Comparison of ENCODE assay signal across 8 mouse cellular contexts in genomic region chr19:6333761-6334595, GRCm38 (mm10). TPM values are rescaled to one million over a fixed set of nuclear protein-coding genes. Genes with fewer than 3 reads are reported as not detected.
DNase-seq lines count a peak whose midpoint lies in the region; ATAC-seq and TF ChIP-seq lines count a peak whose summit lies in the region.

No protein-coding gene starts in this region.

- H3K36me3 ChIP-seq in kidney, embryonic 16.5 days (ENCODE audit: insufficient read depth, low read length) = peaks cover 22% of the 10 kb centered on the region
- H3K36me3 ChIP-seq in hindbrain, embryonic 15.5 days = peaks cover 10% of the 10 kb centered on the region; the same call in 1 of the 2 replicates
- H3K36me3 ChIP-seq in midbrain, embryonic 16.5 days (ENCODE audit: control insufficient read depth, insufficient read depth, low read length) = peaks cover 12% of the 10 kb centered on the region

- peak overlapping the region; percentile 82 for H3K27ac ChIP-seq in kidney, embryonic 16.5 days (ENCODE audit: low read length)
- peak overlapping the region; percentile 22; the same call in 1 of the 2 replicates for H3K27ac ChIP-seq in cortical plate, adult 2 months (ENCODE audit: insufficient read depth, low read length)
- peak overlapping the region; percentile 43 for H3K27ac ChIP-seq in hindbrain, embryonic 15.5 days (replicated peaks)
- H3K27ac ChIP-seq in midbrain, embryonic 16.5 days (ENCODE audit: low read length) = peak overlapping the region; percentile 81

- no peaks in the 10 kb centered on the region for H3K9me3 ChIP-seq in kidney, embryonic 16.5 days (ENCODE audit: low read length)
- H3K9me3 ChIP-seq in hindbrain, embryonic 15.5 days = no peaks in the 10 kb centered on the region
- H3K9me3 ChIP-seq in midbrain, embryonic 16.5 days (replicated peaks; ENCODE audit: control insufficient read depth, low read length, poor library complexity, severe bottlenecking) = no peaks in the 10 kb centered on the region

- H3K4me2 ChIP-seq in kidney, embryonic 16.5 days (replicated peaks; ENCODE audit: low read depth, low read length) = peak overlapping the region; percentile 94
- H3K4me2 ChIP-seq in hindbrain, embryonic 15.5 days = peak overlapping the region; percentile 90
- H3K4me2 ChIP-seq in midbrain, embryonic 16.5 days (ENCODE audit: low read length) = peak overlapping the region; percentile 38

- H3K4me3 ChIP-seq in kidney, embryonic 16.5 days (ENCODE audit: low read length) = peak overlapping the region; percentile 87
- no peak overlapping the region for H3K4me3 ChIP-seq in cortical plate, adult 2 months (ENCODE audit: insufficient read depth, low read length)
- H3K4me3 ChIP-seq in hindbrain, embryonic 15.5 days = peak overlapping the region; percentile 84; the same call in 1 of the 2 replicates
- H3K4me3 ChIP-seq in midbrain, embryonic 16.5 days (ENCODE audit: low read depth, low read length) = peak overlapping the region; percentile 86

- peak overlapping the region; percentile 64 for H3K9ac ChIP-seq in kidney, embryonic 16.5 days (replicated peaks; ENCODE audit: low read length)
- no peak overlapping the region for H3K9ac ChIP-seq in hindbrain, embryonic 15.5 days
- H3K9ac ChIP-seq in midbrain, embryonic 16.5 days (ENCODE audit: low read depth, low read length) = no peak overlapping the region

- H3K27me3 ChIP-seq in kidney, embryonic 16.5 days (ENCODE audit: insufficient read depth, low read length) = no peaks in the 10 kb centered on the region
- H3K27me3 ChIP-seq in hindbrain, embryonic 15.5 days = no peaks in the 10 kb centered on the region
- H3K27me3 ChIP-seq in midbrain, embryonic 16.5 days (ENCODE audit: control insufficient read depth, insufficient read depth, low read depth, low read length) = no peaks in the 10 kb centered on the region

- peaks cover 31% of the 10 kb centered on the region for H3K4me1 ChIP-seq in kidney, embryonic 16.5 days (ENCODE audit: insufficient read depth, low read length)
- H3K4me1 ChIP-seq in cortical plate, adult 2 months (ENCODE audit: control insufficient read depth, insufficient read depth, low read length) = peaks cover 5% of the 10 kb centered on the region; the same call in 1 of the 2 replicates
- peaks cover 26% of the 10 kb centered on the region for H3K4me1 ChIP-seq in hindbrain, embryonic 15.5 days (replicated peaks)
- peaks cover 23% of the 10 kb centered on the region for H3K4me1 ChIP-seq in midbrain, embryonic 16.5 days (ENCODE audit: control insufficient read depth, insufficient read depth, low read length)

- intact Hi-C loops in left cerebral cortex, postnatal 25 days (cut with DNase I) = loop anchor here (2.0 to 5.0 kb wide), 2 partner anchors 29 to 192 kb away; partner anchors contain the start of genes Arl2, Batf2 and Sf1

- 56% methylated on average over 9 of the region's 9 CpGs for whole genome bisulfite sequencing in kidney, embryonic 16.5 days
- WGBS in hindbrain, embryonic 15.5 days = 70% methylated on average over 9 of the region's 9 CpGs
- 66% methylated on average over 9 of the region's 9 CpGs for WGBS in midbrain, embryonic 16.5 days

- no peak for TF ChIP-seq POLR2A in cortical plate, adult 2 months (IDR thresholded peaks at IDR 0.05; ENCODE audit: extremely low read depth, insufficient read depth, low read length)

- TF ChIP-seq CTCF in cortical plate, adult 2 months (IDR thresholded peaks at IDR 0.05; ENCODE audit: extremely low read depth, insufficient read depth, low read length) = no peak

- DNase-seq in kidney, adult 18-20 months = no peak
- DNase-seq in left cerebral cortex, postnatal 25 days (ENCODE audit: low spot score in 2 of 2) = no peak
- no peak for DNase-seq in lung, postnatal 36 days

- ATAC-seq in kidney, embryonic 16.5 days (ENCODE audit: low FRiP score, low TSS enrichment) = peak; percentile 12
- ATAC-seq in hindbrain, embryonic 15.5 days (ENCODE audit: low FRiP score, low read depth) = no peak; the same call in 1 of the 2 replicates
- ATAC-seq in midbrain, embryonic 16.5 days = peak; percentile 11; the same call in 1 of the 2 replicates
- ATAC-seq in inflammation-experienced regulatory T-cells, adult 6 months = no peak

RNA-seq across cellular contexts. Expression of gene Men1, which starts 0.8 kb away (rescaled TPM):
- 93.0 and 96.2 TPM in 2 replicates for polyA plus RNA-seq in kidney, embryonic 16.5 days (2015; fragmentation: Nextera tagmentation; extraction: Ambion mirVana)
- 75.2 and 76.5 TPM in 2 replicates for polyA plus RNA-seq in cortical plate, adult 2 months (2012; rRNA removed)
- polyA plus RNA-seq in hindbrain, embryonic 15.5 days (2015; fragmentation: Nextera tagmentation; extraction: Ambion mirVana) = 78.8 and 82.3 TPM in 2 replicates
- 71.4 and 74.8 TPM in 2 replicates for polyA plus RNA-seq in midbrain, embryonic 16.5 days (2015; fragmentation: Nextera tagmentation; extraction: Ambion mirVana)
- polyA plus RNA-seq in inflammation-experienced regulatory T-cells, adult 6 months (2017; shearing (Covaris generic)) = 10 to 100 TPM; 15.8 to 18.7 (median 16.3) TPM
- 10 to 100 TPM; 69.7 to 70.0 TPM for total RNA-seq in left cerebral cortex, postnatal 25 days (2021)

RNA-seq across cellular contexts. Expression of gene Map4k2, which starts 7.0 kb away (rescaled TPM):
- polyA plus RNA-seq in kidney, embryonic 16.5 days (2015; fragmentation: Nextera tagmentation; extraction: Ambion mirVana) = 25.9 and 28.7 TPM in 2 replicates
- 237 and 248 TPM in 2 replicates for polyA plus RNA-seq in cortical plate, adult 2 months (2012; rRNA removed)
- polyA plus RNA-seq in hindbrain, embryonic 15.5 days (2015; fragmentation: Nextera tagmentation; extraction: Ambion mirVana) = 20.1 and 21.8 TPM in 2 replicates
- polyA plus RNA-seq in midbrain, embryonic 16.5 days (2015; fragmentation: Nextera tagmentation; extraction: Ambion mirVana) = 19.0 and 20.1 TPM in 2 replicates
- polyA plus RNA-seq in inflammation-experienced regulatory T-cells, adult 6 months (2017; shearing (Covaris generic)) = 100 to 1,000 TPM in 1 of 3 experiments, 10 to 100 TPM in 2; 68.4 to 105 (median 88.5) TPM
- 10 to 100 TPM; 83.3 to 92.3 TPM for total RNA-seq in left cerebral cortex, postnatal 25 days (2021)

RNA-seq across cellular contexts. Expression of gene Cdc42bpg, which starts 27.7 kb away (rescaled TPM):
- 0.80 and 1.5 TPM in 2 replicates for polyA plus RNA-seq in kidney, embryonic 16.5 days (2015; fragmentation: Nextera tagmentation; extraction: Ambion mirVana)
- 2.1 and 2.4 TPM in 2 replicates for polyA plus RNA-seq in cortical plate, adult 2 months (2012; rRNA removed)
- polyA plus RNA-seq in hindbrain, embryonic 15.5 days (2015; fragmentation: Nextera tagmentation; extraction: Ambion mirVana) = 0.36 and 0.38 TPM in 2 replicates
- 0.34 and 0.35 TPM in 2 replicates for polyA plus RNA-seq in midbrain, embryonic 16.5 days (2015; fragmentation: Nextera tagmentation; extraction: Ambion mirVana)
- polyA plus RNA-seq in inflammation-experienced regulatory T-cells, adult 6 months (2017; shearing (Covaris generic)) = under 1 TPM; 0.15 to 0.36 (median 0.26) TPM
- 1 to 10 TPM; 2.7 to 2.9 TPM for total RNA-seq in left cerebral cortex, postnatal 25 days (2021)

RNA-seq across cellular contexts. Expression of gene Sf1, which starts 29.5 kb away (rescaled TPM):
- 132 and 150 TPM in 2 replicates for polyA plus RNA-seq in kidney, embryonic 16.5 days (2015; fragmentation: Nextera tagmentation; extraction: Ambion mirVana)
- polyA plus RNA-seq in cortical plate, adult 2 months (2012; rRNA removed) = 145 and 149 TPM in 2 replicates
- 103 and 117 TPM in 2 replicates for polyA plus RNA-seq in hindbrain, embryonic 15.5 days (2015; fragmentation: Nextera tagmentation; extraction: Ambion mirVana)
- polyA plus RNA-seq in midbrain, embryonic 16.5 days (2015; fragmentation: Nextera tagmentation; extraction: Ambion mirVana) = 95.9 and 99.5 TPM in 2 replicates
- polyA plus RNA-seq in inflammation-experienced regulatory T-cells, adult 6 months (2017; shearing (Covaris generic)) = 10 to 100 TPM; 53.3 to 63.5 (median 59.1) TPM
- total RNA-seq in left cerebral cortex, postnatal 25 days (2021) = 100 to 1,000 TPM; 180 to 195 TPM

RNA-seq across cellular contexts. Expression of gene Pygm, which starts 50.2 kb away (rescaled TPM):
- polyA plus RNA-seq in kidney, embryonic 16.5 days (2015; fragmentation: Nextera tagmentation; extraction: Ambion mirVana) = 36.2 and 38.3 TPM in 2 replicates
- 40.9 and 46.2 TPM in 2 replicates for polyA plus RNA-seq in cortical plate, adult 2 months (2012; rRNA removed)
- polyA plus RNA-seq in hindbrain, embryonic 15.5 days (2015; fragmentation: Nextera tagmentation; extraction: Ambion mirVana) = 7.0 and 7.6 TPM in 2 replicates
- polyA plus RNA-seq in midbrain, embryonic 16.5 days (2015; fragmentation: Nextera tagmentation; extraction: Ambion mirVana) = 7.3 and 7.5 TPM in 2 replicates
- polyA plus RNA-seq in inflammation-experienced regulatory T-cells, adult 6 months (2017; shearing (Covaris generic)) = 1 to 10 TPM; 3.4 to 6.5 (median 5.7) TPM
- total RNA-seq in left cerebral cortex, postnatal 25 days (2021) = 10 to 100 TPM; 26.8 to 35.5 TPM

Comparison
In these comparisons a context has a peak if more than half of its experiments do, and no peak if none do; other contexts are left out.
1. ATAC-seq: peak in kidney, embryonic 16.5 days (single experiment) and midbrain, embryonic 16.5 days (single experiment); none in hindbrain, embryonic 15.5 days (single experiment) and inflammation-experienced regulatory T-cells, adult 6 months (single experiment).
2. H3K27ac ChIP-seq: peak in every context shown above with its lines; median percentile 82 in kidney, embryonic 16.5 days; 81 in midbrain, embryonic 16.5 days; 43 in hindbrain, embryonic 15.5 days; 22 in cortical plate, adult 2 months.
3. H3K4me2 ChIP-seq: peak in every context shown above with its lines; median percentile 94 in kidney, embryonic 16.5 days; 90 in hindbrain, embryonic 15.5 days; 38 in midbrain, embryonic 16.5 days.